In the genomic region with DNA sequence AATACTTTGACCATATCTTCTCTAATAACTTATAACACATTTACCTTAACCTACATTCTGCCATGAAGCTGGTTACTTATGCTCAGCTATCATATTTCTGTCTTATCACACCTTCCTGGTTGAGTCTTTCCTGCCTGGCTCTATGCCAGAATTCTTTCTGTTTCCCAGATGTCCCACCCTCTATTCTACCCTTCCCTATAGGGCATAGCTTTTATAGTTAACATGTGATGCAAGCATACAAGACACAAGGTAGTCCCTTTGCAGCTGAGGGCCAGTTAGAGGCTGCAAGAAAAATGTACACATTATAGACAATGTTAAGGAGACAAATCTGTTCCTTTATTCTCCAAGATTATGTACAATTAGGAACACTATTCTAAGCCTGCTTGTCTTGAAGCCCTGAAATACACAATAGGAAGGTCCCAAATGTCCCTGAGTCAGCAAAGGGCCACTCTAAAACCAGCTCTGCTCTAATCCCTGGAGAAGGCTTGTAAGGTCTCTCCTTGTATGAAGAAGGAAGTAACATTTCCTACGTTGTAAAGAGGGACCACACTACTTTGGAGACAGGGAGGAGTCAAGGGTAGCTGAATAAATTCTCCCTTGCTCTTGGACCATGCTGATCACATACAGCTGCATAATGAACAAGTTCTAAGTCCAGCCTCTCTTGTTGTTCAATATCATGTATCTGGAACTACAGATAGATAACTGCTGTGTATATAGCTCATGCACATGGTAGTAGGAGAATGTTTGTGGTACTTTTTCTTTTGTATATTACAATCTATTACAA, we compare ENCODE assay signal across 13 mouse cellular contexts.
"Had no signal": no experiment of that assay in that cellular context is flagged by ENCODE, and none has a peak within 500 bp of the region (broad histone marks: within the 10 kb centered on the region; RNA-seq: fewer than 3 reads in every experiment).

No protein-coding gene starts in this region.

- DNase-seq: kidney, adult 9 months; kidney, postnatal 4 days; lung, adult 2 months; lung, postnatal 14 days; right cerebral cortex, adult 18-20 months; right cerebral cortex, postnatal 25 days; thymus, postnatal 36 days had no signal

- ATAC-seq: midbrain, embryonic 13.5 days had no signal

- H3K36me3 ChIP-seq: limb, embryonic 10.5 days; liver, embryonic 15.5 days; midbrain, embryonic 13.5 days had no signal

- H3K27me3 ChIP-seq: liver, embryonic 15.5 days; midbrain, embryonic 13.5 days had no signal

- H3K9me3 ChIP-seq: limb, embryonic 10.5 days; liver, embryonic 15.5 days; midbrain, embryonic 13.5 days had no signal

- H3K4me1 ChIP-seq: limb, embryonic 10.5 days; liver, embryonic 15.5 days; midbrain, embryonic 13.5 days had no signal

- H3K9ac ChIP-seq: liver, embryonic 15.5 days; midbrain, embryonic 13.5 days had no signal

- H3K4me3 ChIP-seq: left cerebral cortex, adult 2 months; limb, embryonic 10.5 days; liver, embryonic 15.5 days; midbrain, embryonic 13.5 days had no signal

- H3K4me2 ChIP-seq: liver, embryonic 11.5 days; liver, embryonic 15.5 days; midbrain, embryonic 13.5 days had no signal

- H3K27ac ChIP-seq: kidney, postnatal 0 days; left cerebral cortex, adult 2 months; limb, embryonic 10.5 days; liver, embryonic 15.5 days; midbrain, embryonic 13.5 days had no signal
